In genomic region chr1:126660098-126660999, GRCm38 (mm10) we compare ENCODE assay signal across 8 mouse cellular contexts.
DNase-seq lines count a peak whose midpoint lies in the region; ATAC-seq lines count a peak whose summit lies in the region.

No protein-coding gene starts in this region.

- no peak overlapping the region for H3K27ac ChIP-seq in forebrain, embryonic 16.5 days (ENCODE audit: low read length)
- no peak overlapping the region for H3K27ac ChIP-seq in intestine, embryonic 15.5 days
- peak overlapping the region; percentile 56 for H3K27ac ChIP-seq in neural tube, embryonic 15.5 days (replicated peaks)

- no peak overlapping the region for H3K4me3 ChIP-seq in forebrain, embryonic 16.5 days (replicated peaks; ENCODE audit: low read length)
- no peak overlapping the region for H3K4me3 ChIP-seq in intestine, embryonic 15.5 days (replicated peaks)
- no peak overlapping the region for H3K4me3 ChIP-seq in neural tube, embryonic 15.5 days (replicated peaks)

- H3K9me3 ChIP-seq in forebrain, embryonic 16.5 days (ENCODE audit: control insufficient read depth, low read length): no peaks in the 10 kb centered on the region
- H3K9me3 ChIP-seq in intestine, embryonic 15.5 days: no peaks in the 10 kb centered on the region
- H3K9me3 ChIP-seq in neural tube, embryonic 15.5 days (replicated peaks): no peaks in the 10 kb centered on the region

- no peaks in the 10 kb centered on the region for H3K36me3 ChIP-seq in forebrain, embryonic 16.5 days (ENCODE audit: control insufficient read depth, insufficient read depth)
- no peaks in the 10 kb centered on the region for H3K36me3 ChIP-seq in intestine, embryonic 15.5 days
- no peaks in the 10 kb centered on the region for H3K36me3 ChIP-seq in neural tube, embryonic 15.5 days

- no peak overlapping the region for H3K4me2 ChIP-seq in forebrain, embryonic 16.5 days (ENCODE audit: low read length)
- H3K4me2 ChIP-seq in intestine, embryonic 15.5 days (replicated peaks): no peak overlapping the region
- H3K4me2 ChIP-seq in neural tube, embryonic 15.5 days: no peak overlapping the region

- WGBS in forebrain, embryonic 16.5 days: 47% methylated on average over 7 of the region's 7 CpGs
- 69% methylated on average over 7 of the region's 7 CpGs for WGBS in intestine, embryonic 15.5 days
- 54% methylated on average over 7 of the region's 7 CpGs for WGBS in neural tube, embryonic 15.5 days

- peak; percentile 63 for ATAC-seq in forebrain, embryonic 16.5 days
- ATAC-seq in intestine, embryonic 15.5 days: peak; percentile 43; the same call in 1 of the 2 replicates
- ATAC-seq in neural tube, embryonic 15.5 days (ENCODE audit: low FRiP score): no peak; the same call in 1 of the 2 replicates

- DNase-seq in lung, postnatal 10 days: peak; percentile 11
- DNase-seq in lung, postnatal 14 days: no peak
- no peak for DNase-seq in right cerebral cortex, postnatal 4 days
- DNase-seq in urinary bladder, postnatal 36 days (ENCODE audit: low spot score in 2 of 2): no peak
- no peak for DNase-seq in right cerebral cortex, adult 18-20 months

- H3K27me3 ChIP-seq in forebrain, embryonic 16.5 days (replicated peaks; ENCODE audit: control insufficient read depth, insufficient read depth, low read length): no peaks in the 10 kb centered on the region
- H3K27me3 ChIP-seq in intestine, embryonic 15.5 days (replicated peaks): no peaks in the 10 kb centered on the region
- no peaks in the 10 kb centered on the region for H3K27me3 ChIP-seq in neural tube, embryonic 15.5 days (replicated peaks)

- peaks cover 2% of the 10 kb centered on the region; the same call in 1 of the 2 replicates for H3K4me1 ChIP-seq in forebrain, embryonic 16.5 days (replicated peaks; ENCODE audit: control insufficient read depth, insufficient read depth, low read length)
- H3K4me1 ChIP-seq in intestine, embryonic 15.5 days (replicated peaks): no peaks in the 10 kb centered on the region
- H3K4me1 ChIP-seq in neural tube, embryonic 15.5 days: peaks cover 7% of the 10 kb centered on the region

- no peak overlapping the region for H3K9ac ChIP-seq in forebrain, embryonic 16.5 days (replicated peaks; ENCODE audit: low read depth, low read length)
- no peak overlapping the region for H3K9ac ChIP-seq in intestine, embryonic 15.5 days
- no peak overlapping the region for H3K9ac ChIP-seq in neural tube, embryonic 15.5 days (replicated peaks)
